Mouse (Mus musculus) megakaryocyte, embryonic 14.5 days (primary cell): Measurements from ENCODE around the gene Myadm.

Experiments
- FLI1 ChIP-seq: IDR thresholded peaks from 2 replicates; pipeline ENCODE4 v1.6.1; 2012; ENCODE audit warnings: low read length, inconsistent platforms, mixed read lengths
- GATA1 ChIP-seq: IDR thresholded peaks from 3 replicates; pipeline ENCODE4 v1.6.1; 2012; ENCODE audit warnings: mixed read lengths, low read length, inconsistent platforms, borderline replicate concordance

- TF ChIP-seq GATA1: no peak
- no peak for TF ChIP-seq FLI1
These were observed 49.5 kb downstream of the Myadm start for GRCm38 (mm10) chr7:3338286-3338935.
